Mouse (Mus musculus) ES-Bruce4 (cell line): ENCODE measurements around the gene Tm7sf2.

Source experiments
- CTCF ChIP-seq: IDR thresholded peaks from one replicate; pipeline ENCODE4 v1.8.1; 2011; ENCODE audit warnings: low read depth, low read length
- POLR2A ChIP-seq: IDR thresholded peaks from one replicate; pipeline ENCODE4 v1.8.1; 2011; ENCODE audit warnings: low read length; ENCODE audit not compliant: insufficient read depth

DNA sequence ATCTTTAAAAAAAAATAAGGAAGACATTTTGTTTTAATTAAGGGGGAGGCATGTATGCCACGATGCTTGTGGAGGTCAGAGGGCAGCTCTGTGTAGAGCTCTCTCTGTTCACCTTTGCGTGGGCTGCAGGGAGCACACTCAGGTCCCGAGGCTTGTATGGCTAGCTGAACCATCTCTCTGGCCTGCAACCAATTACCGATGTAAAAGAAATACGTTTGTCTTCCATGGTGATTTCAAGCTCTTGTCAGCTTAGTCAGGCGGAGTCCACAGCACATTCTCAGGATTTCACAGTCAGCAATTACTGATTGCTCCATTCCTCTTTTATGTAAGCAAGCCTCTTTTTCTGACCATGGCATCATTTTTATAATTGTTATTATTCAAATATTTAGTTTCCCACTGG, 33.0 kb upstream of the Tm7sf2 start:
- no peak for TF ChIP-seq CTCF
- no peak for TF ChIP-seq POLR2A
